Mouse (Mus musculus) c-Kit-positive CD71-negative TER-119-negative erythroid progenitor cells, embryonic 14.5 days (primary cell): ENCODE data around the gene Gm9195.
A peak's percentile ranks its signal among the peaks of the same experiment; 100 is the strongest.

Experiments used
- DNase-seq: peaks from one replicate; pipeline ENCODE4 v3.0.0-alpha.2; 2013; ENCODE audit warnings: low read depth

Gene Gm9195

DNA sequence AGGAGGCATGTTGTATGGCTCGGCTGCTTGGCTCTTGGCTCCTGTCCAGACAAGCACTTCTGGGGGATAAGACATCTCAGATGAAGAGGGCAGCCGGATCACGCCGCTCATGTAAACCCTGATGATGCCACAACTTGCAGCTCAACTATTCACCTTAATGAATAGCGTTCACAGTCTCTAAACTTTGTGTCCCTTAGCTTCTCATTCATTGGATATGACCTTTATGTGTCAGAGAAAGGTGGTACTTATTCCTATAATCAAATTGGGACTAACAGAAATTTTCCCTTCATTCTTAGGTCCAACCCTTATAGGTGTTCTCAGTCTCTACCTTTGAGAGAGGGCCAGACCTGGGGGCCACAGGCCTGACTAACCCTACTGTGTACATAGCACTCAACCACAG is at the start of gene Gm9195:
TSS of gene Gm9195 (minus strand) at position 101 of the 400 bp plus-strand sequence.
- no peak for DNase-seq

- no peak for DNase-seq
Measured at GRCm38 (mm10) chr14:72536392-72537017, 44.9 kb upstream of the Gm9195 start.

- no peak for DNase-seq
Measured at GRCm38 (mm10) chr14:72533862-72534261, 42.2 kb upstream of the Gm9195 start.

GRCm38 (mm10) chr14:72532028-72532917 is 40.6 kb upstream of the Gm9195 start:
- no peak for DNase-seq

DNA sequence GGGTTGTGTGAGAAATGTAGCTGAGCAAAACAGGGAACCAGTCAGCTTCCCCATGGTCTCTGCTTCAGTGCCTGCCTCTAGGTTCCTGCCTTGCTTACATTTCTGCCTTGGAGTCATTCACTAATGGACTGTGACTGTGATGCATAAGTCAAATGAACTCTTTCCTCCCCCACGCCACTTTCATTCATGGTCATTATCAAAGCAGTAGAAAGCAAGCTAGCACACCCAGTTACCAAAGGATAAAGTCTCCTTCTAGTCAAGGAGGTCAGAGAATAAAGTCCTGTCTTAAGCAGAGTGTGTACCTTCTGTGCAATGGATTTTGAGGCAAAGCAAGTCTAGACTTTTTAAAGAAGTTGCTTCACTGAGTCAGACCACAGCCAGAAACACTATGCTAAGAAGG is 35.5 kb upstream of the Gm9195 start:
- no peak for DNase-seq

GRCm38 (mm10) chr14:72519561-72519960 is 27.9 kb upstream of the Gm9195 start:
- no peak for DNase-seq

GRCm38 (mm10) chr14:72518786-72519185 is 27.1 kb upstream of the Gm9195 start:
- DNase-seq, result no peak

DNA sequence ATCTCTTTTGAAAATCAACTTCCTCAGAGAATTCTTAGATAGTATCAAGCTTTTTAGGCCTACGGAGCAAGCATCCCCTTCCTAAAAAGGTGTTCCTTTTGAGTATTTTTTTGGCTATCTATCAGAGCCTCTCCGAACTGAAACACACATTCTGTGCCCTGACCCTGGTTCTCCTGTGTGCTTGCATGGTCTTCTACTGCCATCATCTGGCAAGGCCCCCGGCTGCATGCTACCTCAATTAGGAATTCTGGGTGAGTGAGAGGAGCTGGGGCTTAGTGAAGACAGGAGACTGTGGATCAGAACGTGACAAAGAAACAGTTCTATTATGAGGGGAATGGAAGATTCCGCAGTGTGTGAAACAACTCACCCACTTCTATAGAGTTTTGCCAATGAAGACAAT is 24.7 kb upstream of the Gm9195 start:
- no peak for DNase-seq

DNA sequence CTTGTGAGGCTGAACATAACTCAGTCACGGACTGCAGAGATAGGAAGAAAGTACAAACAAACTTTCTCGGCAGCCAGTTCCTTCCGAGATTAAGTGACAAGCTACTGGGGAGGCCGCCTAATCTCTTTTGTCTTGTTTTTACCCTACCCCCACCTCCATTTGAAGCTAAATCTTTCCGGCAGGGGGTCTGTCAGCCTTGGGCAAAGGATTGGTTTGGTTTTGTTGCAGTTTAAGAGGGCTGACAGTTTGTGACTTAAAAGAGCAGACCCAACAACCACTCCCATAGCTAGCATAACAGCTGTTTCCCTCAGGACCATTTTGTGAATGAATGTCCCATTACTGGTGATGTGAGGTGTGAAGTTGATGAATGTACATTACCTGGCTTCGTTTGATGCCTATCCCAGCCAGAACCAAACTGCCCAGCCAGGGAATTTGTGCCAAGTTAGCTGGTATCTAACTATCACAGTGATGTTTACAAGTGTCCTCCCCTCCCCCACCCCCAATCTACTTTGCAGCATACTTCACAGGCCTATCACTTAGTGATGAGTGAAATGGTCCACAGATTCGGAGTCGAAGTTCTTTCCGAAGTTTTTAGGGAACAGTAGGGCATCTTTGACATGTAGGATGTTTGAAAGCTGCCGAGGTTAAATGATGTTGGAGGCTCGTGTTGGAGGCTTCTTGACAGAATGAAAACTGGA is 15.2 kb upstream of the Gm9195 start:
- no peak for DNase-seq

DNA sequence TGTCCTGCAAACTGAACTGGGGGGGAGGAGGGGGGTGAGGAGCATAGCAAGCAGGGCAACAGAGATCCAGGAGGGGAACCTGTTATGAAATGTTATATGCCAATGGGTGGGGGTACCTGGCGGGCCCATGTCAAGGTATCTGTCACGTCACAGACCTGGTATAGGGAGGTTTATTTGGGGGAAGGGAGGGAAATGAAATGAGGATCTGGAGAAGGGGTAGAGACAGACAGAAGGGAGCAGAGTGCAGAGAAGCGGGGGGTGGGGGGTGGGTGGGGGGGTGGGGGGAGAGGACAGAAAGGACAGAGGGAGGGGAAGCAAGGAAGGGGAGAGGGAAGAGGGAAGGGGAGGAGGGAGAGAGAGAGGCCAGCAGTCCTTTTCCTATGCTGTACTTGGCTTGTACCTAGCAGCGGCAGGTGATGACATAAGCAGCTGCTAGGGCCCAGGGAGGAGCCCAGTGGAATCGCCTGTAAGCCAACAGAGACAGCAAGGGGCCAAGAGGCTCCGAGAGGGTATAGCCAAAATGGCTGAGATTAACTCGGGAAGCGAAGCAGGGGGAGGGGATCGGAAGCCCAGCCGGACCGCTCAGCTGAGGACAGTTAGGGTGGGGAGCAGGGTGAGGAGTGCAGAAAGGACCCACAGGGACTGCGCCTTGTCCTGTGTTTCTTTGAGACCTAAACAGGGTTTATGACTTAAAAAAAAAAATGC is 14.5 kb upstream of the Gm9195 start:
- no peak for DNase-seq

GRCm38 (mm10) chr14:72504985-72505384 is 13.3 kb upstream of the Gm9195 start:
- no peak for DNase-seq

- DNase-seq, result no peak
Measured at GRCm38 (mm10) chr14:72503241-72503640, 11.6 kb upstream of the Gm9195 start.

DNA sequence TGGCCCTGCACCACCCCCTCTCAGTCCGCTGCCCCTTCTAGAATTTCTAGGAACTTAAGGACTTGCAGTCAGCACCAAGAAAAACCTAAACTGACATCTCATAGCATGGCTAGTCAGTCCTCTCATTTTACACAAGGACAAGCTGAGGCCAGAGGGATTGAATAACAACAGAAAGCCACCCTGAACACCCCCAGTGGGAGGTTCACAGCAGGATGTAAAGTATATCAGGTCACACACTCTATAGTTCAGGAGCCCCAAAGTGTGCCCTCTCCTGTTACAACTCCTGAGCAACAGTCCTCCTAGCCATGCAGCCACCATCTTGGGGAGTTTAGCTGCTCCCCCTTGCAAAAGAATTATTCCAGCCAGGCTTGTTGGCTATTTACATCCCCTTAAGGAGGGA is 2.1 kb upstream of the Gm9195 start:
- no peak for DNase-seq

- no peak for DNase-seq
Measured at GRCm38 (mm10) chr14:72490367-72490766, 1.3 kb downstream of the Gm9195 start.

DNA sequence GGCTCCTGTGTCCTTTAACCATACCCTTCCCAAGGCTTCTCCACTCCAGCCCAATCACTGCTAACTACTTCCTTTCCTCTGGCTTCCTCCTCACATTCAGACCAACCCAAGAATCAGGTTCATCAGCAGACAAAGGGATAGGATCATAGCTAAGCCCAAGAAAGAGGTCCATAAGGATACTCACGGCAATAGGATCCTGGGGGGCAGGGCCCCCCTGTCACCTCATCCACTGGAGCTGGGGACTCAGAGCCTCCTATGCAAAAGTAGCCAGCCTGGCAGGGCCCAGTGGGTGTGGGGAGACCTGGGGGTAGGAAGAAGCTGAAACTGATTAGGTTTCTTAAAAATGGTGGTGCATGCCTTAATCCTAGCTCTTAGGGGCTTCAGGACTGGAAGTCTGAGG is 17.1 kb downstream of the Gm9195 start:
- DNase-seq, result no peak

DNA sequence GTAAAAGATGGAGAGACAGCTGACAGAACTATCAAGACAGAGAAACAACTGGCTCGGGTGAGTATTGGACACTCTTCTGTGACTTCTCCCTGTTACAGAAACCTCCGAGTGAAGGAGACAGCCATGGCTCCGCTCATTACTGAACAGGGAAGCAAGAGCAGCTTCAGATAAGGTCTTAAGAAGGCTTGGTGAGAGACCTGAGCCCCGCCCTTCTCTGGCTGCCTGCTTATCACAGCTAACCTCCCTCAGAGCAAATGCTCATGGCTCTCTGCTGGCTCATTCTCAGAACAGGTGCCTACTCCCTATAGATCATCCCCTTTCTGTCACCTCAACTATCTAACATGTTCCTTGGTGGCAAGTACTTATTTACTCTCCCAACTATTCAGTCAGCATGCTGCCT is 23.2 kb downstream of the Gm9195 start:
- peak; percentile 7 for DNase-seq

- no peak for DNase-seq
Measured at GRCm38 (mm10) chr14:72466384-72466783, 25.3 kb downstream of the Gm9195 start.

DNA sequence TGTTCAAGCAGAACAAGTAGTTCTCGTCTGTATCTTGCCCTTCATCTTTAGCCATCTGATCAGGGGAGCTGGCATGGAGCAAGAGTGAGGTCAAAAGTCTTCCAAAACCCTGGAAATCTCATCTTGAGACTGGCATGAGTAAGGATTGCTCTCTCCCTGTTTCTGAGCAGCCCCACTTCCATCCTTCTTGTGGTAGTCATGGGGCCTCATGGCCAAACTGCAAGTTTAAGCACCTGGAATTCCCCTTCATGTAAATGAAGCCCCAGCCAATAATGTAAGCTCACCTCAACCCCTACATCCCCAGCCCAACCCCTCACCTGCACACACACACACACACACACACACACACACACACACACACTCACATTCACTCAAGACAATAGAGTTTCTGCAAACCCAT is 30.0 kb downstream of the Gm9195 start:
- no peak for DNase-seq

- no peak for DNase-seq
Measured at GRCm38 (mm10) chr14:72460291-72460690, 31.3 kb downstream of the Gm9195 start.

- DNase-seq, result no peak
Measured at GRCm38 (mm10) chr14:72458930-72459329, 32.7 kb downstream of the Gm9195 start.

- DNase-seq, result peak; percentile 12
Measured at GRCm38 (mm10) chr14:72447141-72448091, 44.2 kb downstream of the Gm9195 start.
